Comparison of ENCODE assay signal across 8 mouse cellular contexts in the genomic region with DNA sequence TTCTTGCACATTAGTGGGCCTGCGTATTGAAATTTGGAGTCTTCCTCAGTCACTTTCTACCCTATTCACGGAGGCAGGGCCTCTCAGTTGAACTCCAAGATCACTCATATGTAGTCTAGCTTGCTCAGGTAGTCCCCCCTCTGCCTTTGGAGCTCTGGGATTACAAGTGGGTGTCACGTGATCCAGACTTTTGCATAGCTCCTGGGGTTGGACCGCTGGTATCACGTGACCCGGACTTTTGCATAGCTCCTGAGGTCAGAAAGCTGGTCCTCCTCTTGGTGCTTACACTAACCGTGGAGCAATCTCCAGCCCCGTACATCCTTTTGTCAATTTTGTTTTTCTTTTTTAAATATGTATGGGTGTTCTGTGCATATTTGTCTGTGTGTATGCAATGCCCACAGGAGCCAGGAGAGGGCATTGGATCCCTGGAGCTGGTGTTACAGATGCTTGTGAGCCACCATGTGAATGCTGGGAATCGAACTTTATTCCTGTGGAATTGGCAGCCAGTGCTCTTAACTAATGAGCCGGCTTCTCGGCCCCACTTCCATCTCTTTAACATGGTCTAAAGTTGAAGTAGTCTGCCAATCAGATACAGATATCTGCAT.
DNase-seq lines count a peak whose midpoint lies in the region; ATAC-seq and TF ChIP-seq lines count a peak whose summit lies in the region.
"Had no signal": no experiment of that assay in that cellular context is flagged by ENCODE, and none has a peak within 500 bp of the region (broad histone marks: within the 10 kb centered on the region; RNA-seq: fewer than 3 reads in every experiment).

No protein-coding gene starts in this region.

- no peak overlapping the region for H3K27ac ChIP-seq in hindbrain, embryonic 11.5 days (ENCODE audit: low read depth, low read length)
- H3K27ac ChIP-seq in hindbrain, embryonic 10.5 days = no peak overlapping the region
- H3K27ac ChIP-seq in cortical plate, adult 2 months (ENCODE audit: insufficient read depth, low read length) = no peak overlapping the region
- H3K27ac ChIP-seq: hindbrain, embryonic 12.5 days had no signal

- WGBS in hindbrain, embryonic 11.5 days = 92% methylated on average over 11 of the region's 11 CpGs
- WGBS in hindbrain, embryonic 10.5 days = 90% methylated on average over 11 of the region's 11 CpGs

- peak; percentile 36 for TF ChIP-seq CTCF in cortical plate, adult 2 months (IDR thresholded peaks at IDR 0.05; ENCODE audit: extremely low read depth, insufficient read depth, low read length)

- no peak overlapping the region for H3K9ac ChIP-seq in hindbrain, embryonic 11.5 days (ENCODE audit: low read depth, low read length)
- H3K9ac ChIP-seq: hindbrain, embryonic 12.5 days had no signal

- no peaks in the 10 kb centered on the region for H3K36me3 ChIP-seq in hindbrain, embryonic 11.5 days (ENCODE audit: control insufficient read depth, insufficient read depth, low read length)
- H3K36me3 ChIP-seq in hindbrain, embryonic 10.5 days = no peaks in the 10 kb centered on the region
- H3K36me3 ChIP-seq: hindbrain, embryonic 12.5 days had no signal

- no peaks in the 10 kb centered on the region for H3K4me1 ChIP-seq in hindbrain, embryonic 11.5 days (replicated peaks; ENCODE audit: control insufficient read depth, insufficient read depth, low read length)
- no peaks in the 10 kb centered on the region for H3K4me1 ChIP-seq in hindbrain, embryonic 10.5 days (replicated peaks)
- no peaks in the 10 kb centered on the region for H3K4me1 ChIP-seq in cortical plate, adult 2 months (ENCODE audit: control insufficient read depth, insufficient read depth, low read length)
- H3K4me1 ChIP-seq: hindbrain, embryonic 12.5 days had no signal

- no peak for ATAC-seq in hindbrain, embryonic 11.5 days (ENCODE audit: low FRiP score)
- ATAC-seq in activated CD4-positive, CD25-positive, alpha-beta regulatory T cell, adult 4 months = no peak

- TF ChIP-seq POLR2A in cortical plate, adult 2 months (IDR thresholded peaks at IDR 0.05; ENCODE audit: extremely low read depth, insufficient read depth, low read length) = no peak

- no peak overlapping the region for H3K4me2 ChIP-seq in hindbrain, embryonic 11.5 days (replicated peaks; ENCODE audit: low read depth, low read length)
- H3K4me2 ChIP-seq: hindbrain, embryonic 12.5 days had no signal

- H3K9me3 ChIP-seq in hindbrain, embryonic 11.5 days (ENCODE audit: control insufficient read depth, low read length) = no peaks in the 10 kb centered on the region
- H3K9me3 ChIP-seq in hindbrain, embryonic 10.5 days = no peaks in the 10 kb centered on the region
- H3K9me3 ChIP-seq: hindbrain, embryonic 12.5 days had no signal

- H3K4me3 ChIP-seq in hindbrain, embryonic 11.5 days (ENCODE audit: low read depth, low read length) = no peak overlapping the region
- H3K4me3 ChIP-seq in hindbrain, embryonic 10.5 days = no peak overlapping the region
- H3K4me3 ChIP-seq in cortical plate, adult 2 months (ENCODE audit: insufficient read depth, low read length) = no peak overlapping the region
- H3K4me3 ChIP-seq: hindbrain, embryonic 12.5 days had no signal

- peak; percentile 8 for DNase-seq in hindbrain, embryonic 11.5 days (ENCODE audit: low spot score)
- DNase-seq in hindbrain, embryonic 10.5 days (ENCODE audit: low spot score) = no peak
- DNase-seq in thymus, postnatal 14 days = peak; percentile 6
- DNase-seq in thymus, postnatal 0 days (ENCODE audit: low spot score) = no peak
- DNase-seq in right cerebral cortex, postnatal 4 days = no peak

- no peaks in the 10 kb centered on the region for H3K27me3 ChIP-seq in hindbrain, embryonic 11.5 days (ENCODE audit: control insufficient read depth, insufficient read depth, low read length)
- no peaks in the 10 kb centered on the region for H3K27me3 ChIP-seq in hindbrain, embryonic 10.5 days (ENCODE audit: insufficient read depth, poor library complexity, severe bottlenecking)
- H3K27me3 ChIP-seq: hindbrain, embryonic 12.5 days had no signal

Comparison
In these comparisons a context has a peak if more than half of its experiments do, and no peak if none do; other contexts are left out.
1. DNase-seq: peak in hindbrain, embryonic 11.5 days (single experiment) and thymus, postnatal 14 days (single experiment); none in hindbrain, embryonic 10.5 days (single experiment), thymus, postnatal 0 days (single experiment) and right cerebral cortex, postnatal 4 days (single experiment).